Mouse (Mus musculus) E14TG2a.4 (cell line): ENCODE measurements around the gene Tm2d3.

Experiments used
- H3K27me3 ChIP-seq: 2 replicates; pipeline ENCODE4 v1.6.1; 2014; ENCODE audit warnings: low read length, control low read depth; ENCODE audit not compliant: insufficient read depth
- H3K36me3 ChIP-seq: 2 replicates; pipeline ENCODE4 v1.6.1; 2014; ENCODE audit warnings: low read length, control low read depth; ENCODE audit not compliant: insufficient read depth
- H3K4me1 ChIP-seq: replicated peaks from 2 replicates; pipeline ENCODE4 v1.6.1; 2014; ENCODE audit warnings: low read depth, low read length, control low read depth
- H3K4me3 ChIP-seq: replicated peaks from 2 replicates; pipeline ENCODE4 v1.5.1; 2014; ENCODE audit warnings: mild to moderate bottlenecking, low read length
- H3K9me3 ChIP-seq: 2 replicates; pipeline ENCODE4 v1.6.1; 2014; ENCODE audit warnings: low read length, control low read depth
- CTCF ChIP-seq: conservative IDR thresholded peaks from 2 replicates; pipeline ENCODE4 v1.5.1; 2014; ENCODE audit warnings: low read length
- NANOG ChIP-seq: IDR thresholded peaks from 2 replicates; pipeline ENCODE4 v1.6.1; 2014; ENCODE audit warnings: borderline replicate concordance, low read length, mixed read lengths
- POU5F1 ChIP-seq: IDR thresholded peaks from 2 replicates; pipeline ENCODE4 v1.6.1; 2014; ENCODE audit warnings: low read length, borderline replicate concordance

The Tm2d3 gene

DNA sequence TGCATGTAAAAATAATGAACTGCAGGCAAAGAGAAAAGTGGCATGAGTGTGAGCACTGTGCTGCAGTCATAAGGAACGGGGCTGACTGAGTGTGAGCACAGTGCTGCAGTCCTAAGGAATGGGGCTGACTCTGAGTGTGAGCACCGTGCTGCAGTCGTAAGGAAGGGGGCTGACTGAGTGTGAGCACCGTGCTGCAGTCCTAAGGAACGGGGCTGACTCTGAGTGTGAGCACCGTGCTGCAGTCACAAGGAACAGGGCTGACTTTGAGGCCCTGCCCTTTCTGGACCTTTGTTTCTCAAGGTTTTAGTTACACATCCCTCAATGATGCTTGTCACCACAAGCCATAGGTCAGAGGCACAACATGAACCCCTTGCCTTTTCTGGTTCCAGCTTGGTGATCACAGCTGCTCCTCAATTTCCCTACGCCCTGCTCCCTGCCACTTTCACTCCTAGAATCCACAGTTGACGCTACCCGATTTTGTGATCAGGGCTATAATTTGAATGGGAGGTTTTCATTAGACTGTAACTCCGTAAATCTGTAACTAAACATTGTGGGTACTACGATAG is 27.7 kb upstream of the Tm2d3 start:
- Histone ChIP-seq H3K27me3 (no peaks in the 10 kb centered on the region), H3K36me3 (no peaks in the 10 kb centered on the region), H3K9me3 (no peaks in the 10 kb centered on the region), H3K4me3 (no peak overlapping the region), H3K4me1 (no peaks in the 10 kb centered on the region)
- TF ChIP-seq CTCF (no peak), NANOG (no peak), POU5F1 (no peak)

DNA sequence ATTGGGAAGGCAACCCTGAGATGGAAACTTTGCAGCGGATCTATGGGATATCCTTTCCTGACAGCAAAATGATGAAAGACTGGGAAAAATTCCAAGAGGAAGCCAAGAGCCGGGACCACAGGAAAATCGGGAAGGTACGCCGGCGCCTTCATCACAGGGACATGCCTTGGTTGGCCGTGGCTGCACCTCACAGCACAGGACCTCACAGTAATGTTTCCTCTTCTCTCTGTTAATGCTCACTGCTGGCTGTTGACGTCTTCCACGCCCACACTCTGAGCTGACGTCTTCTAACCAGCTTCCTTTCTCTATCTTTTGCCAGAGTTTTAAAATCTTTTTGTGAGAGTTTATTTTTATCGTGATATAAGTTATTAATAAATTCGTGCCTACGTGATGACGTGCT is 27.1 kb upstream of the Tm2d3 start:
- Histone ChIP-seq H3K9me3 (no peaks in the 10 kb centered on the region), H3K4me1 (no peaks in the 10 kb centered on the region), H3K27me3 (no peaks in the 10 kb centered on the region), H3K4me3 (no peak overlapping the region), H3K36me3 (no peaks in the 10 kb centered on the region)
- TF ChIP-seq CTCF (no peak), NANOG (no peak), POU5F1 (no peak)

DNA sequence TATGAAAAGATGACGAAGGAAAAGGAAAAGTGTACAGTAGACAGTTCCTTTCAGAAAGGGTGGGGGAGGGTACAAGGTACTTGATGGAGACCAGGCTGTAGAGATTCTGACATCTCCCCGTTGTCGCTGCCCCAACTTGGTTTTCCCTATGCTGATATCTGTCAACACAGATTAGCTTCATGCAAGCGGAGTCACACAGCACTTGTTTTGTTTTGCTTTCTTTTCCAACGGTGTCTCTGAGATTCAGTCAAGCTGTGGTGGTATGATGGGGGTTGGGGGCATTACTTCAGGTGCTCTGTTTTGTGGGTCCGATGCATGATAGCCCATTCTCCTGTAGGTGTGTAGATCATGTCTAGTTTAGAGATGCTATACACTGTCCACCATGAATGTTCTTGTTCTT is 23.5 kb upstream of the Tm2d3 start:
- H3K4me3 ChIP-seq = no peak overlapping the region
- no peaks in the 10 kb centered on the region for H3K4me1 ChIP-seq
- TF ChIP-seq POU5F1 (no peak), CTCF (no peak), NANOG (no peak)
- no peaks in the 10 kb centered on the region for H3K27me3 ChIP-seq
- no peaks in the 10 kb centered on the region for H3K36me3 ChIP-seq
- H3K9me3 ChIP-seq = no peaks in the 10 kb centered on the region

DNA sequence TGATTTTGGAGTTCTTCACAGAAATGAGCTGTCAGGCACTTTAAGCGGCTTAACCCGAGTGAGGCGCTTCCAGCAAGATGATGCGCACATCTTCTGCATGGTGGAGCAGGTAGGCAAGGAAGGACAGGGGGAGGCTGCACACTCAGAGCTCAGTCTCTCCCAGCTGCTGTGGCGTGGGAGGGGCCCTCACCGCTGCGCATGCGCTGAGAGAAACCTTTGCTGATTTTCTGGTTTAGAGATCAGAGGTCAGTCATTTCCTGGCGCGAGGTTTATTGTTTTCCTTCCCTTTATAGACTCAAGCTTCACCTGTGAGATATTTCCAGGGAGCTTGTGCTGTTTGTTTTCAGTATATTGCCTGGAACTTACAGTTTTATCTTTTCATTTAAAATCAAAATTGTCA is 12.9 kb upstream of the Tm2d3 start:
- no peak for TF ChIP-seq POU5F1
- no peak for TF ChIP-seq NANOG
- TF ChIP-seq CTCF = no peak
- Histone ChIP-seq H3K27me3 (no peaks in the 10 kb centered on the region; the same call in 1 of the 2 replicates), H3K36me3 (no peaks in the 10 kb centered on the region), H3K9me3 (no peaks in the 10 kb centered on the region), H3K4me1 (peaks cover 21% of the 10 kb centered on the region), H3K4me3 (no peak overlapping the region)

DNA sequence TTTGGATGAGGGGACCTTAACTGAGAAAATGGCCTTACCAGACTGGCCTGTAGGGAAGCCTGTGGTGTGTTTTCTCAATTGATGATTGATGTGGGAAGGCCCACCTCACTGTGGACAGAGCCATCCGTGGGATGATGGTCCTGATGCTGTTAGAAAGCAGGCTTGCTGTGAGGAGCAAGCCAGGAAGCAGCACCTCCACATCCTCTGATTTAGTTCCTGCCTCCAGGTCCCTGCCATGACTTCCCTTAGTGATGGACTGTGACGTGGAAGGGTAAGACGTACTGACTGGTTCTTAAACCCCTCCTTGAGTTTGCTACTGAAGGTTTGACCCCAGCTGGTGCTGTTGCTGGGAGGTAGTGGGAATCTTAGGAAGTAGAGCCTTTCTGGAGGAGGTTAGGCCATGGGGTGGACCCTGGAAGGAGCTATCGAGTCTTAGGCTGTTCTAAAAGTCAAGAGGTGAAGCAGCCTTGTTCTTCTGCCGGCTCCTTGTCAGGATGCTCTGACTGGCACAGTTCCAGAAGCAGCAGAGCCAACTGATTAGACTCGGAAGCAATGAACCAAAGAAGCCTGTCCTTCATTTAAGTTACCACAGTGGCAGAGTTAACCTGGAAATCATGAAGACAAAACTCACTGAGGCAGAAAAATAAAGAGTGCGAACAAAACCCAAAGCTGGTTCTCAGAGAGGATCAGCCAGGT is 11.9 kb upstream of the Tm2d3 start:
- no peaks in the 10 kb centered on the region for H3K36me3 ChIP-seq
- no peak overlapping the region for H3K4me3 ChIP-seq
- TF ChIP-seq POU5F1 (no peak), NANOG (no peak), CTCF (no peak)
- H3K4me1 ChIP-seq = peaks cover 21% of the 10 kb centered on the region
- no peaks in the 10 kb centered on the region; the same call in 1 of the 2 replicates for H3K27me3 ChIP-seq
- no peaks in the 10 kb centered on the region for H3K9me3 ChIP-seq

DNA sequence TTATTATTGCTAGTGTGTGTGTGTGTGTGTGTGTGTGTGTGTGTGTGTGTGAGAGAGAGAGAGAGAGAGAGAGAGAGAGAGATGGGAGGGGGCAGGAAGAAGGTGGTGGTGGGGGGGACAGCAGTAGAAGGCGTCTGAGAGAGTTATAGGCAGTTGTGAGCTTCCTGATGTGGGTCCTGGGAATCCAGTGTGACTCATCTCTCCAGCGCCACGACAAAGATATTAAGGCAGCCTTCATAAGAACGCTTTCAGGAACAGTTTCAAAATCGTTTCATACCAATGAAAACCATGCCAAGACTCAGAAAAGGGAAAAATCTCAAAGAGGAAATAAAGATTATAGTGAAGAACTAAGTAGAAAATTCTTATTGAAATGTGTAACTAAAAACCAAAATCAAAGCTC is 9.8 kb upstream of the Tm2d3 start:
- Histone ChIP-seq H3K4me1 (peaks cover 26% of the 10 kb centered on the region), H3K9me3 (no peaks in the 10 kb centered on the region), H3K36me3 (no peaks in the 10 kb centered on the region), H3K27me3 (no peaks in the 10 kb centered on the region; the same call in 1 of the 2 replicates), H3K4me3 (no peak overlapping the region)
- TF ChIP-seq CTCF = no peak
- no peak for TF ChIP-seq POU5F1
- no peak for TF ChIP-seq NANOG

DNA sequence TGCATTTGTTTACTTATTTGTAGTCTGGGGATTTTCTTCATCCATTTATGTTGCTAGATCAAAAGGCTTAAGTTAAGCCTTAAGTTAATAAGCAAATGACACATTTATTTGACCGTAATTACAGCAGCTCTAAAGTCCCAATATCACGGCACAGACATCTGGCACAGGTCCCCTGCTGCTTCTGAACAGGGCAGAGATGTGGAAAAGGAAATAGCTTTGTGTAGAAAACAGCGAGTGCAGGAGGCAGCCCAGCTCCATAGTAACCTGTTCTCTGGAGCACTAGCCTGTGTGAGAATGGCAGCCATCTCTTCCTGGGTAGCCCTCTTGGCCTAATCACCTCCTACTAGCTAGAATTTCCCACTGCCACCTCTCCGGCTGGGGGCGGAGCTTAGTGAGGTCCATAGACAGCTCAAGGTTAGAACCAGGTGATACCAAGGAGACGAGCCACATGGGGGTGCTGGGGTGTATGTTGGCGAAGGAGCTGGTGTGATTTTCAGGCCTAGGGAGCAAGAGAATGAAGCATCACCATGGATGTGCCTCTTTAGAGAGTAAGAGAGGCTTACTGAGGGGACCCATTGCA is 6.6 kb upstream of the Tm2d3 start:
- no peak overlapping the region for H3K4me3 ChIP-seq
- peaks cover 16% of the 10 kb centered on the region for H3K4me1 ChIP-seq
- TF ChIP-seq CTCF = no peak
- TF ChIP-seq POU5F1 = no peak
- no peak for TF ChIP-seq NANOG

DNA sequence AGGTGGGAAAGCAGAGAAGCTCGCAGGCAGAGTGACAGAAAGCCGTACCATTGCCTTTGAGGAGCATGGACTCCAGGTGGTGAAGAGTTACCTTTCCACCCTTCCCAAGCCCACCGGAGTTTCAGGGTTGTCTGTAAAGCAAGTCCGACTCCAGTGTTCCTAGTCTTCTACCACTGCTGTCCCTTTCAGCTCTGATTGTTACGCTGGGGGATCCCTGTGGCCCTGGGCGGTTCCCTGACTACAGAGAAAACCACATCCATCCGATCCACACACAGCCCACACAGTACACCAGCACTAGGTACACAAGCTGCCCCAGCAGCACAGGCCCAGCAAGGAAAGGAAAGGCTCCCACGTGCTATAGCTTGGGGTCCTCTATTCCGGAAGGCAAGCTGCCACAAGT is 4.3 kb upstream of the Tm2d3 start:
- TF ChIP-seq NANOG = no peak
- no peak for TF ChIP-seq POU5F1
- no peak for TF ChIP-seq CTCF
- no peaks in the 10 kb centered on the region for H3K27me3 ChIP-seq

More for the DNA sequence above, 6.6 kb upstream of the Tm2d3 start:
- Histone ChIP-seq H3K9me3 (no peaks in the 10 kb centered on the region), H3K27me3 (no peaks in the 10 kb centered on the region), H3K36me3 (no peaks in the 10 kb centered on the region)

DNA sequence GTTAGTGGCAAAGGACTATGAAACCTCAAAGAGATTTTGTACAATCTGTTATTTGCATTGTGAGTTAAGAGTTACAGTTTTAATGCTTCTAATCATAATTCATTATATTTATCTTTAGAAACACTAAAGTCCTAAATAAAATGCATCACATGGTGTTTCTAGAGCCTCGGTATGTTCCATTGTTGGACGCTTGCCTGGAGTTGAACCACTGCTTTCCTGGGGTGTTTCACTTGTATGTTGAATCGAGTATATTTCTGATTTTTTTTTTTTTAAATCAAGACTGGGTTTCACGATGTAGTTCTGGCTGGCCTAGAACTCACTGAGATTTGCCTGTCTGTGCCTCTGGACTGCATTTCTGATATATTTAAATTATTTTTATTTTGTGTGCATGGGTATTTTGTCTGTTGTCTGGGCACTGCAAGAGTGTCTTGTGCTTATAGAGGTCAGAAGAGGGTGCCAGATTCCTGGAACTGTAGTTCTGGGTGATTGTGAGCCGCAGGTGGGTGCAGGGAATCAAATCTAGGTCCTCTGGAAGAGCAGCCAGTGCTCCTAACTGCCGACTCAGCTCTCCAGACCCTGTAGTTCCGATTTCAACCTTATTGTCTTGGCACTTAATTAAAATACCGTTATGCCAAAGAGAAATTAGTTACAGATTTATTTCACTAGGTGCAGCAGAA is 1.1 kb downstream of the Tm2d3 start:
- Histone ChIP-seq H3K36me3 (peaks cover 24% of the 10 kb centered on the region), H3K4me1 (peaks cover 38% of the 10 kb centered on the region), H3K9me3 (no peaks in the 10 kb centered on the region), H3K4me3 (no peak overlapping the region), H3K27me3 (no peaks in the 10 kb centered on the region)
- TF ChIP-seq NANOG (no peak), POU5F1 (no peak), CTCF (no peak)

More for the DNA sequence above, 4.3 kb upstream of the Tm2d3 start:
- Histone ChIP-seq H3K9me3 (no peaks in the 10 kb centered on the region), H3K4me3 (no peak overlapping the region), H3K4me1 (peaks cover 8% of the 10 kb centered on the region), H3K36me3 (no peaks in the 10 kb centered on the region)
